Mouse (Mus musculus) midbrain, embryonic 13.5 days (tissue): ENCODE measurements around the gene Akap1. TPM values are rescaled to one million over a fixed set of nuclear protein-coding genes. Genes with fewer than 3 reads are reported as not detected.

Source experiments
- ATAC-seq: fragments of 200-750 bp; cut with Nextera tagmentation; 2 replicates; pipeline ENCODE4 v1.8.0; 2017; ENCODE audit warnings: mild to moderate bottlenecking, moderate TSS enrichment, moderate library complexity
- H3K27ac ChIP-seq: fragments of 300-500 bp; sonication (generic); 2 replicates; pipeline ENCODE4 v1.5.1; 2015; ENCODE audit warnings: inconsistent platforms, mild to moderate bottlenecking, moderate library complexity
- H3K27me3 ChIP-seq: fragments of 300-500 bp; sonication (generic); 2 replicates; pipeline ENCODE4 v1.6.1; 2015; ENCODE audit warnings: mild to moderate bottlenecking, inconsistent platforms
- H3K36me3 ChIP-seq: fragments of 300-500 bp; sonication (generic); 2 replicates; pipeline ENCODE4 v1.6.1; 2015; ENCODE audit warnings: mild to moderate bottlenecking, inconsistent platforms
- H3K4me1 ChIP-seq: fragments of 300-500 bp; sonication (generic); replicated peaks from 2 replicates; pipeline ENCODE4 v1.6.1; 2015; ENCODE audit warnings: inconsistent platforms
- H3K4me2 ChIP-seq: fragments of 300-500 bp; sonication (generic); replicated peaks from 2 replicates; pipeline ENCODE4 v1.6.1; 2015; ENCODE audit warnings: moderate library complexity, mild to moderate bottlenecking, inconsistent platforms
- H3K4me3 ChIP-seq: fragments of 300-500 bp; sonication (generic); replicated peaks from 2 replicates; pipeline ENCODE4 v1.5.1; 2015; ENCODE audit warnings: mild to moderate bottlenecking, inconsistent platforms
- H3K9ac ChIP-seq: fragments of 300-500 bp; sonication (generic); replicated peaks from 2 replicates; pipeline ENCODE4 v1.6.1; 2015; ENCODE audit warnings: mild to moderate bottlenecking, inconsistent platforms
- H3K9me3 ChIP-seq: fragments of 300-500 bp; sonication (generic); 2 replicates; pipeline ENCODE4 v1.6.1; 2016; ENCODE audit warnings: mild to moderate bottlenecking, inconsistent platforms
- WGBS: fragments of 180-500 bp; shearing (Covaris S2); methylation state at CpG from one replicate; pipeline ENCODE4 v1.1.7; 2015; 5-methylcytosine and 5-hydroxymethylcytosine counted together
- polyA plus RNA-seq: library from polyadenylated mRNA; unstranded; fragments of >200 nt; fragmentation: Nextera tagmentation; extraction: Ambion mirVana; gene quantifications from 2 replicates; pipeline ENCODE4 v1.2.1, GENCODE M21; 2015

Gene Akap1
- polyA plus RNA-seq, 1 experiment from 2014 or later: 25.3 TPM

DNA sequence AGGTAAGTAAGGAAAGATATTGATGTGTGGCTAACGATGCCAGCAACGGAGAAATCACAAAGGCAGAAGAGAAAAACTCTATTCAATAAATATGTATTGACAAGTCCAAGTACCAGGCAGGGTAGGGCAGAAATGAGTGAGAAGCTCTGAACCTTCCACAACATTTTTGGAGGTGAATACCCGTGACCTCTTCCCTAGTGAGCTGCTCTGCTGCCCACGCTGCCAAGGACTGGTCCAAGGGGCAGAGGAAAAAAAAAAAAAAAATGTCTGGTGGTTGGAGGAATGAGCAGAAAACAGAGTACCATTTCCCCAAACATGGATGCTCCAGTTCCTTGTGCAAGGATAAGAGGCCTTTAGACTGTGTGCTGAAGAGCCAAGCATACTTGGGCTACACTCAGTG, 11.6 kb downstream of the Akap1 start:
- no peaks in the 10 kb centered on the region for H3K36me3 ChIP-seq
- H3K4me3 ChIP-seq: no peak overlapping the region
- H3K4me2 ChIP-seq: no peak overlapping the region
- no peaks in the 10 kb centered on the region for H3K9me3 ChIP-seq
- peaks cover 25% of the 10 kb centered on the region for H3K4me1 ChIP-seq
- no peak overlapping the region for H3K27ac ChIP-seq
- ATAC-seq: no peak
- no peak overlapping the region for H3K9ac ChIP-seq
- 91% methylated on average over 4 of the region's 4 CpGs for WGBS
- no peaks in the 10 kb centered on the region for H3K27me3 ChIP-seq

DNA sequence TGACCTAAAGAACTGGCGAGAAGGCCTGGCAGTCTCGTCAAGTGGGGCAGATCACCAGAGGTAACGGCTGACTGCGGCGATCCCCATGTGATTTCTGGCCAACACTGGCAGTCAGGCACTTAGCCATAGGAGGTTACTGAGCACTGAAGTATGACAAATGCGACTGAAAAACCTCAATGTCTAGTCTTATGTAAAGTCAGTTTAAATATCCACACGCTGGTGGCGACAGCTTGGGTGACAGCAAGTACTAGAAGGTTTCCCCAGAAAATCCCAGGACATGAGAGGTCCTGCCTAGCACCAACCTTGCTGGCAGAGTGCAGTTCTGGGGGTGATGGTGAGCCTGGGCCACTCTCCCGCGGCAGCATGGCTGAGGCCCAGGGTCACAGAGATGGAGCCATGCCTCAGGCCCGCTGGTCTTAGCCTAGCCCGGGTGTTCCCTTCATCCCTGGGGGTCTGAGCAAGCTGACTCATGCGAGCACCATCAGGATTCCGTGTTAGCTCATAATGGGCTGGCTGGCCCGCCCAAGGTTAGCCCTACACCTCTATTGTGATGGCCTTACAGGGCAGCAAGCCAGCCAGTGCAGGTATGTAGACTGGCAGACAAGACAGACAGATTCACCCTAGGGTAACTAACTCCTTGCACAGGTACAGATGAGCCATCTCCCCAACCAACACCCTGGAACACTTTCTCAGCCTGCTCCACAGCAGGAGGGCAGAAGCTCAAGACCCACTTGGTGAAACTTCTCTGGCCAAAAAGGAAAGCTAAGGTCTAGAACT, 13.1 kb downstream of the Akap1 start:
- no peak for ATAC-seq
- no peak overlapping the region for H3K9ac ChIP-seq

GRCm38 (mm10) chr11:88849732-88850131, 14.7 kb downstream of the Akap1 start:
- Histone ChIP-seq H3K9ac (no peak overlapping the region), H3K4me2 (no peak overlapping the region), H3K9me3 (no peaks in the 10 kb centered on the region), H3K4me1 (peaks cover 25% of the 10 kb centered on the region), H3K27ac (peak overlapping the region; percentile 42; the same call in 1 of the 2 replicates), H3K27me3 (no peaks in the 10 kb centered on the region), H3K4me3 (no peak overlapping the region), H3K36me3 (peaks cover 10% of the 10 kb centered on the region)
- no peak for ATAC-seq
- 77% methylated on average over 3 of the region's 3 CpGs for WGBS

More for the DNA sequence above, 13.1 kb downstream of the Akap1 start:
- H3K27ac ChIP-seq: no peak overlapping the region
- no peaks in the 10 kb centered on the region for H3K9me3 ChIP-seq
- H3K4me2 ChIP-seq: no peak overlapping the region
- no peaks in the 10 kb centered on the region for H3K27me3 ChIP-seq
- H3K36me3 ChIP-seq: no peaks in the 10 kb centered on the region
- no peak overlapping the region for H3K4me3 ChIP-seq
- WGBS: 87% methylated on average over 15 of the region's 15 CpGs
- H3K4me1 ChIP-seq: peaks cover 25% of the 10 kb centered on the region

DNA sequence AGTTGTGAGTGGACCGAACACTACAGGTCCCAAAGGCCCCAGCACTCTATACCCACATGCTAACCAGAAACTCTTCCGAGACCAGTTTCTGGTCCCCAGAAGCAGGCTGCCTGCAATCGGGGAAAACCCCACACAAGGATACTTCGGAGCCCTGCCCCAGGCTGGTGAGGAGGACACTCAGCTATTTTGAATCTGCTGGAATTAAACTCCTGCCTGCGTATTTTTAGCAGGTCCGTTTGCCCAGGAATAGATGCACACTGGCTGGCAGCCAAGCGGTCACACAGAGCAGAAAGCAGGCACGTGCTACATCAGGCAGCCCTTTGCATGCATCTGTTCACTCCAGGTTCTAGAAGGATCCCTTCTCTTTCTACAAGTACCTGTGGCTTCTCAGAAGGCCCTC, 15.1 kb downstream of the Akap1 start:
- Histone ChIP-seq H3K9ac (no peak overlapping the region; the same call in 1 of the 2 replicates), H3K4me3 (no peak overlapping the region), H3K4me1 (peaks cover 25% of the 10 kb centered on the region), H3K9me3 (no peaks in the 10 kb centered on the region), H3K36me3 (peaks cover 14% of the 10 kb centered on the region), H3K27me3 (no peaks in the 10 kb centered on the region), H3K4me2 (no peak overlapping the region), H3K27ac (peak overlapping the region; percentile 42; the same call in 1 of the 2 replicates)
- WGBS: 76% methylated on average over 8 of the region's 8 CpGs
- ATAC-seq: no peak

GRCm38 (mm10) chr11:88848590-88848989, 15.8 kb downstream of the Akap1 start:
- peaks cover 25% of the 10 kb centered on the region for H3K4me1 ChIP-seq
- 19% methylated on average over 5 of the region's 5 CpGs for WGBS
- ATAC-seq: peak; percentile 75
- peak overlapping the region; percentile 42; the same call in 1 of the 2 replicates for H3K27ac ChIP-seq
- H3K36me3 ChIP-seq: peaks cover 21% of the 10 kb centered on the region
- H3K9me3 ChIP-seq: no peaks in the 10 kb centered on the region
- H3K4me3 ChIP-seq: no peak overlapping the region
- no peaks in the 10 kb centered on the region for H3K27me3 ChIP-seq
- no peak overlapping the region for H3K4me2 ChIP-seq
- H3K9ac ChIP-seq: no peak overlapping the region

GRCm38 (mm10) chr11:88847281-88848006, 16.9 kb downstream of the Akap1 start:
- H3K27me3 ChIP-seq: no peaks in the 10 kb centered on the region
- WGBS: 91% methylated on average over 8 of the region's 8 CpGs
- no peak for ATAC-seq

GRCm38 (mm10) chr11:88844384-88844783, 20.0 kb downstream of the Akap1 start:
- Histone ChIP-seq H3K4me2 (no peak overlapping the region), H3K9me3 (no peaks in the 10 kb centered on the region), H3K36me3 (peaks cover 37% of the 10 kb centered on the region), H3K9ac (no peak overlapping the region), H3K4me3 (no peak overlapping the region), H3K27ac (no peak overlapping the region), H3K4me1 (peaks cover 15% of the 10 kb centered on the region), H3K27me3 (no peaks in the 10 kb centered on the region)
- 86% methylated on average over 5 of the region's 5 CpGs for WGBS
- ATAC-seq: no peak

More at GRCm38 (mm10) chr11:88847281-88848006, 16.9 kb downstream of the Akap1 start:
- no peak overlapping the region for H3K4me2 ChIP-seq
- peaks cover 27% of the 10 kb centered on the region for H3K36me3 ChIP-seq
- H3K4me1 ChIP-seq: peaks cover 25% of the 10 kb centered on the region
- H3K9ac ChIP-seq: no peak overlapping the region
- H3K27ac ChIP-seq: no peak overlapping the region
- H3K4me3 ChIP-seq: no peak overlapping the region
- no peaks in the 10 kb centered on the region for H3K9me3 ChIP-seq

DNA sequence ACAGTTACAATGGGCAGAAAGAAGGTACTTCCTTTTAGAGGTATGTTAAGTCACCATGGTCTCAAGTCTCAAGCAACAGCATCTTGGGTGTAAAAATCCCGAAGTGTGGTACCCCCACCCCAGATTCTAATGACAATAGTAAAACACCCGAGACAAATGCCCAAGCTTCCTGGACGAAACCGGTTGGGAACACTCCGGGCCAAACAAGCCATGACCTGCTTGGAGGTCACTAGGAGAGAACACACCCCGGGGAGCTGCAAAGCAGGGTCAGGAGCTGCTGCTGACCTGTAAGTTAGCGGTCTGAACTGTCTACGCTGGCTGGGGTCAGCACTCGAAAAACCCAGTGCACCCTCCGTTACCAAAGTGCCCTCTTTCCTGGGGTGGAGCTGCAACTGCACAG, 21.1 kb downstream of the Akap1 start:
- Histone ChIP-seq H3K4me2 (no peak overlapping the region), H3K9ac (no peak overlapping the region), H3K4me1 (peaks cover 4% of the 10 kb centered on the region), H3K4me3 (no peak overlapping the region), H3K9me3 (no peaks in the 10 kb centered on the region), H3K27me3 (no peaks in the 10 kb centered on the region), H3K36me3 (peaks cover 47% of the 10 kb centered on the region), H3K27ac (no peak overlapping the region)
- no peak for ATAC-seq
- WGBS: 91% methylated on average over 10 of the region's 10 CpGs

- Histone ChIP-seq H3K4me1 (no peaks in the 10 kb centered on the region), H3K4me3 (no peak overlapping the region), H3K9ac (no peak overlapping the region), H3K36me3 (peaks cover 55% of the 10 kb centered on the region), H3K27me3 (no peaks in the 10 kb centered on the region), H3K9me3 (no peaks in the 10 kb centered on the region), H3K4me2 (no peak overlapping the region), H3K27ac (no peak overlapping the region)
- WGBS: 96% methylated on average over 12 of the region's 13 CpGs
- ATAC-seq: no peak
Measured at GRCm38 (mm10) chr11:88842315-88842975, 21.9 kb downstream of the Akap1 start.

- WGBS: 88% methylated on average over 6 of the region's 6 CpGs
Measured at GRCm38 (mm10) chr11:88841406-88841805, 23.0 kb downstream of the Akap1 start.

DNA sequence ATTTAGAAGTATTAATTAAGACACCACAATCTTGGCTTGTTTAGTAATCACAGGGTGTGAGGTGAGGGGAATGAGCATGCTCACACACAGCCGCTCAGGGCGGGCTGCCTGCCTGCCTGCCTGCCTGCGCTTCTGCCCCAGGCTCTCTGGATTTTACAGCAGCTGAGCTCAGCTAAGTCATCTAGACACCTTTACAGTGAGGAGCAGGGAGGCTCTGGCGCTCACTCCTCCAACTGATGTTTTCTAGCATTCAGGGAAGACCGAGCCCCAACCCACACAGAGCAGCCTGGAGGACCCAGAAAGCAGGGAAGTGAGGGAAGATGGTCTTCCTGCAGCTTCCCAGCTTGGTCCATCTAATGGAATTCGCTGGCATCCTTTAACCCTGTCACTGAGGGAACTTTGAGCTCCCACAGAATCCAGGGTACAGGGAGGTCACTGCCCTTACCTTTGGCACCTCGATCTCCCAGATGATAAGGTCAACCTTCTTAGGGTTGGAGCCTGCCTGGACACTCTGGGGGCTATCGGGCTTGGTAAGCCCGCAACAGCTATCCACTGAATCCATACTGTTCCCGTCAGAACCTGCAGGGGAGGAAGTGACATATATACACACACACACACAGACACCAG, 23.5 kb downstream of the Akap1 start:
- H3K27me3 ChIP-seq: no peaks in the 10 kb centered on the region
- no peak overlapping the region for H3K4me3 ChIP-seq
- no peaks in the 10 kb centered on the region for H3K4me1 ChIP-seq
- no peak for ATAC-seq
- no peak overlapping the region for H3K9ac ChIP-seq
- WGBS: 89% methylated on average over 10 of the region's 10 CpGs
- H3K4me2 ChIP-seq: no peak overlapping the region
- no peak overlapping the region for H3K27ac ChIP-seq
- no peaks in the 10 kb centered on the region for H3K9me3 ChIP-seq
- H3K36me3 ChIP-seq: peaks cover 71% of the 10 kb centered on the region

More at GRCm38 (mm10) chr11:88841406-88841805, 23.0 kb downstream of the Akap1 start:
- no peaks in the 10 kb centered on the region for H3K27me3 ChIP-seq
- H3K9me3 ChIP-seq: no peaks in the 10 kb centered on the region
- H3K9ac ChIP-seq: no peak overlapping the region
- H3K4me1 ChIP-seq: no peaks in the 10 kb centered on the region
- no peak overlapping the region for H3K4me3 ChIP-seq
- H3K4me2 ChIP-seq: no peak overlapping the region
- peaks cover 65% of the 10 kb centered on the region for H3K36me3 ChIP-seq
- ATAC-seq: no peak
- H3K27ac ChIP-seq: no peak overlapping the region
